Mouse (Mus musculus): ENCODE measurements around the gene Donson. TPM values are rescaled to one million over a fixed set of nuclear protein-coding genes. Genes with fewer than 3 reads are reported as not detected.

Gene Donson
- total and polyA plus RNA-seq, 3 experiments = 51.9 to 63.9 (median 62.5) TPM

DNA sequence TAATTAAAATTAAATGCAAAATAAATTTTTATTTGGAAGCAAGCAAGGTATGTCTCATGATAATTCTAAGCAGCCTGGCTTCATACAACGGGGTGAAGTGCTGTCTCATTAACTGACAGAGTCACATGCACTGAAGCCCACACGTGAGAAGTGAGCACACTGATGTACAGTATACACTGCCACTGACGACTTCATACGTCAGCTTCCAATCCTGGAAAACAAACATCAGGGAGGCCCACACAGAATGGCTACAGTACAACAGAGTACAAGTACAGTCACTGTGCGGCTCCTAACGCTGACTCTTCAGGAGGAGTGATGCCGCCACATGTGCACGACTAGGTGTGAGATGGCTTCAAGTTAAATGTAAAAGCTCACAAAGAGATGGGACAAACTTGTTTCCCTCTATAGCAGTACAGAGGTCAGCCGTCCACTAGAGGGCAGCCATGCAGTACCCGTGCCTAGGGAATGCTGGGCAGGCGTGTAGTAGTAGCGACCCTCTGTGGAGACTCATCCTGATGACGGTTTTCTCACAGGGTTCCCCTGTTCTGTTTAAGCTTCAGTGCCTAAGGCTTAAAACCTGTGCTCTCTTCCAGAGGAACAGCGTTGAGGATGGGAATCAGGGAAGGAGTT, 6.0 kb upstream of the Donson start (continued):
- TF ChIP-seq SIN3A (IDR thresholded peaks at IDR 0.05; ENCODE audit: low read length) = no peak
- TF ChIP-seq USF2 (conservative IDR thresholded peaks at IDR 0.05; ENCODE audit: low read depth, low read length) = no peak
- TF ChIP-seq MEF2A (IDR thresholded peaks at IDR 0.05; ENCODE audit: borderline replicate concordance, low read depth, low read length) = 0 out of 2 replicates have a peak, but pooled peaks have one; percentile 11
- TF ChIP-seq ELF1 (IDR thresholded peaks at IDR 0.05; ENCODE audit: low read depth, low read length) = no peak
- no peak; the same call in 1 of the 2 replicates for TF ChIP-seq MXI1 (IDR thresholded peaks at IDR 0.05; ENCODE audit: low read depth, low read length)
- no peak for TF ChIP-seq EP300 (IDR thresholded peaks at IDR 0.05; ENCODE audit: low read length)

DNA sequence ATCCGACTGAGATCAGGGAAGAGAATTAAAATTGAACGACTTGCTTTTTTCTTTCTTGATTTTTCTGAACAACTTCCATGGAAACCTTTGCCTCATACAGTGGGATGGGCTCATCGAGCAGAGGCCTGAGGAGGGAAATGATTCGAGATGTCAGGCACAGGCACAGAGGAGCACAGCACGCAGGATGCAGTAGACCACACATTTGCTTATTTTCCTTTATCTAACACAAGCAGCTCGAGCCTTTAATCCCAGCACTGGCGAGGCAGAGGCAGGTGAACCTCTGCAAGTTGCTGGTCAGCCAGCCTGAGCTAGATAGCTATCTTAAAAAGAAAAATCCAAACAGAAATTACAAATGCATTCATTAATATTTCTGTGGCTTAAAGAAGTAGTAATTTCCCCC, 1.2 kb upstream of the Donson start:
- peak; percentile 75 for DNase-seq (ENCODE audit: extremely low read depth)
- peak overlapping the region; percentile 52 for H3K9ac ChIP-seq (ENCODE audit: insufficient read depth, low read depth)
- H3K4me1 ChIP-seq (ENCODE audit: control insufficient read depth in 1 of 2, insufficient read depth in 2 of 2) = peaks cover 9 to 53% of the 10 kb centered on the region in 2 experiments
- peak overlapping the region; percentile 96 for H3K4me2 ChIP-seq (ENCODE audit: insufficient read depth, low read depth, poor library complexity, severe bottlenecking)
- H3K36me3 ChIP-seq (replicated peaks in 1 of 2; ENCODE audit: control insufficient read depth in 1 of 2, insufficient read depth in 1 of 2, low read length in 1 of 2) = peaks cover 34 to 56% of the 10 kb centered on the region in 2 experiments
- peak overlapping the region in 1 of 3 experiments; percentile 0 for H3K4me3 ChIP-seq (replicated peaks in 1 of 3; ENCODE audit: low read depth in 2 of 3, low read length in 2 of 3, poor library complexity in 1 of 3)
- H3K27me3 ChIP-seq (replicated peaks) = no peaks in the 10 kb centered on the region
- H3K79me2 ChIP-seq (replicated peaks; ENCODE audit: control insufficient read depth, extremely low read depth, insufficient read depth, poor library complexity, severe bottlenecking) = peaks cover 29% of the 10 kb centered on the region
- no peaks in the 10 kb centered on the region for H3K9me3 ChIP-seq (replicated peaks; ENCODE audit: low read length)
- H3K27ac ChIP-seq (ENCODE audit: insufficient read depth, low read depth) = peak overlapping the region; percentile 3; the same call in 1 of the 2 replicates
- TF ChIP-seq ZC3H11A (IDR thresholded peaks at IDR 0.05; ENCODE audit: low read depth, low read length) (no peak), JUN (IDR thresholded peaks at IDR 0.05; ENCODE audit: insufficient read depth, low read depth, low read length) (no peak), GABPA (IDR thresholded peaks at IDR 0.05; ENCODE audit: insufficient replicate concordance, low read depth, low read length) (no peak), TCF12 (IDR thresholded peaks at IDR 0.05; ENCODE audit: low read depth, low read length) (no peak), BHLHE40 (IDR thresholded peaks at IDR 0.05; ENCODE audit: low read depth, low read length) (peak; percentile 76), RCOR1 (conservative IDR thresholded peaks at IDR 0.05; ENCODE audit: low read depth, low read length) (no peak), NRF1 (IDR thresholded peaks at IDR 0.05; ENCODE audit: low read depth, low read length) (no peak), PAX5 (IDR thresholded peaks at IDR 0.05; ENCODE audit: low read length) (no peak), ZNF384 (IDR thresholded peaks at IDR 0.05; ENCODE audit: low read depth, low read length) (no peak), MAFK (IDR thresholded peaks at IDR 0.05; ENCODE audit: insufficient replicate concordance, low read length) (no peak), ZMIZ1 (IDR thresholded peaks at IDR 0.05; ENCODE audit: low read depth, low read length) (no peak), CHD1 (IDR thresholded peaks at IDR 0.05; ENCODE audit: low read depth, low read length) (no peak), EP300 (IDR thresholded peaks at IDR 0.05; ENCODE audit: low read length) (peak; percentile 81), IRF4 (IDR thresholded peaks at IDR 0.05; ENCODE audit: low read depth, low read length) (peak; percentile 14; the same call in 1 of the 2 replicates), TBP (conservative IDR thresholded peaks at IDR 0.05; ENCODE audit: low read depth, low read length) (no peak), CTCF (conservative IDR thresholded peaks at IDR 0.05 in 1 of 2, IDR thresholded peaks at IDR 0.05 in 1 of 2; ENCODE audit: low read depth in 2 of 2, low read length in 2 of 2) (no peak), SMC3 (IDR thresholded peaks at IDR 0.05; ENCODE audit: low read depth, low read length) (no peak), MEF2A (IDR thresholded peaks at IDR 0.05; ENCODE audit: borderline replicate concordance, low read depth, low read length) (no peak), POLR2A (IDR thresholded peaks at IDR 0.05; ENCODE audit: low read depth, low read length) (peak; percentile 46), ZKSCAN1 (IDR thresholded peaks at IDR 0.05; ENCODE audit: borderline replicate concordance, low read depth, low read length) (no peak), HCFC1 (IDR thresholded peaks at IDR 0.05; ENCODE audit: low read depth, low read length) (no peak), SIN3A (IDR thresholded peaks at IDR 0.05; ENCODE audit: low read length) (0 out of 2 replicates have a peak, but pooled peaks have one; percentile 0), KAT2A (IDR thresholded peaks at IDR 0.05; ENCODE audit: insufficient replicate concordance, low read length) (no peak), USF1 (IDR thresholded peaks at IDR 0.05; ENCODE audit: low read depth, low read length) (no peak), UBTF (IDR thresholded peaks at IDR 0.05; ENCODE audit: low read depth, low read length) (no peak), ETS1 (conservative IDR thresholded peaks at IDR 0.05; ENCODE audit: low read depth, low read length) (no peak), MAZ (IDR thresholded peaks at IDR 0.05; ENCODE audit: low read depth, low read length) (no peak), MAX (IDR thresholded peaks at IDR 0.05; ENCODE audit: low read length) (no peak), NELFE (IDR thresholded peaks at IDR 0.05; ENCODE audit: low read depth, low read length) (no peak), MYC (IDR thresholded peaks at IDR 0.05; ENCODE audit: low read depth, low read length) (no peak), ELF1 (IDR thresholded peaks at IDR 0.05; ENCODE audit: low read depth, low read length) (no peak), POLR2AphosphoS2 (IDR thresholded peaks at IDR 0.05; ENCODE audit: low read depth, low read length) (no peak), USF2 (conservative IDR thresholded peaks at IDR 0.05; ENCODE audit: low read depth, low read length) (no peak), CHD2 (IDR thresholded peaks at IDR 0.05; ENCODE audit: low read length) (no peak), E2F4 (IDR thresholded peaks at IDR 0.05; ENCODE audit: insufficient replicate concordance, low read depth, low read length) (no peak), JUND (conservative IDR thresholded peaks at IDR 0.05; ENCODE audit: low read depth, low read length) (no peak)
- in situ Hi-C loops (cut with MboI; ENCODE audit: low pct_ligation_motif_present, low pct_unique_long_range_greater_than_20kb, low sequenced_read_pairs) = no loop called here
- dilution Hi-C loops (cut with MboI; ENCODE audit: extremely low pct_ligation_motif_present, extremely low pct_unique_long_range_greater_than_20kb, low sequenced_read_pairs) = no loop called here

Measured in CH12.LX (cell line).